Mouse (Mus musculus) T-cell, adult 2 months (primary cell): ENCODE measurements around the gene Tor3a.

Experiments
- DNase-seq: peaks from one replicate; pipeline ENCODE4 v3.0.0; 2022; ENCODE audit warnings: low spot score

Tor3a gene

GRCm38 (mm10) chr1:156674195-156675000 lies at the start of gene Tor3a:
Tor3a (minus strand) TSS chr1:156674356.
- peak; percentile 69 for DNase-seq

DNA sequence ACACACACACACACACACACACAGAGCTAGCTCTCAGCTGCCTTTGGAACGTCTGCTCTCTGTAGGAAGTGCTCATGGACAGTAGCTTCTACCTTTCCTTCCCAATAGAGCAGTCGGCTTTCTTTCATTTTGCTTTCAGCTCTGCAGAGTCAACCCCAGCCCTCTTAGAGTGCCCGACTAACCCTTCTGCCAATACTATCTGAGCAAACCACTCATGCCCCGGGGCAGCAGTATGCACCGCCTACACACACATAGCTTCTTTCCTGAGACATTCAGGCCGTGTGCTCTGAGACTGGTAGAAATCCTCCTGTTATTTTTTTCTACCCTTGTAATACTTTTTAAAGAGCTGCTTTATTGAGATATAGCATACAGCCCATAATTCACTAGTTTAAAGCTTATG lies 47.9 kb upstream of the Tor3a start:
- no peak for DNase-seq

GRCm38 (mm10) chr1:156720046-156720445 lies 45.9 kb upstream of the Tor3a start:
- DNase-seq, result no peak

DNA sequence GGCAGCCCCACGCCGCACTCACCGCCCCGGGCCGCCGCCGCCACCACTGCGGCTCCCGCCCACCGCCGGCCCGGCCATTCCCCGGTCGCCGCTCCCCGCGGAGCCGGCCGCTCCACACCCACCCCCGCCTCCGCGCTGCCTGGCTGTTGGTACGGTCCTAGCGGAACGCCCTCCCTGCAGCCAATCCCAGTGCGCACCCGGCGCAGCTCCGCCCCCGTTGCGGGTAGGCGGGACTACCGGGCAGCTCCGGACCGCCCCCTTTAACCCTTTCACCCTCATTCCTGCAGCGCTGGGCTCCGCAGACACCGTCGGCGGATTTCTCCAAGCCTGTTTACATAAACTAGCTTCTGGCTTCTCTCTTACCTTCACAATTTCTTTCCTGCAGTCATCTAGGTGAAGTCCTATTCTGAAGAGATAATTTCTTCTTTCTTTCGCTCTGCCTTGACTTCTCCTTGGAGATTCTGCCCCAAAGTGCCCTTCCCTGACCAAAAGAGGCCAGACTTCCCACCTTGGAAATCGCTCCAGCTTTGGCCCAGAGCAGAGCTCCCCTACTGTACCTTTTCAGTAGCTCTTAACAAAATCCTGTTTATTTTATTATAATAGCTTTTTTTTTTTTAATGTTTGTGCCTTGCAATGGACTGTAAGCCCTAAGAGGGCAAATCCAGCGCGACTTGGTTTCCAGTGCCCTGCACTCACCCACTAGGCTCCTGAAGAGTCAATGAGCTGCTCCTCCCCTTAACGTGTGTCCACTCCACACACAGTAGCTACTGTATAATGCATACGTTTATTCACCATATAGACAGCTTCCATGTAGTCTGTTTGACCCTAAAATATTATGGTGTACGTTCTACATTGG lies 45.0 kb upstream of the Tor3a start, which contains the start of gene Fam20b:
Gene Fam20b (minus strand): TSS at position 137 of the 856 bp plus-strand sequence.
- DNase-seq, result peak; percentile 92

DNA sequence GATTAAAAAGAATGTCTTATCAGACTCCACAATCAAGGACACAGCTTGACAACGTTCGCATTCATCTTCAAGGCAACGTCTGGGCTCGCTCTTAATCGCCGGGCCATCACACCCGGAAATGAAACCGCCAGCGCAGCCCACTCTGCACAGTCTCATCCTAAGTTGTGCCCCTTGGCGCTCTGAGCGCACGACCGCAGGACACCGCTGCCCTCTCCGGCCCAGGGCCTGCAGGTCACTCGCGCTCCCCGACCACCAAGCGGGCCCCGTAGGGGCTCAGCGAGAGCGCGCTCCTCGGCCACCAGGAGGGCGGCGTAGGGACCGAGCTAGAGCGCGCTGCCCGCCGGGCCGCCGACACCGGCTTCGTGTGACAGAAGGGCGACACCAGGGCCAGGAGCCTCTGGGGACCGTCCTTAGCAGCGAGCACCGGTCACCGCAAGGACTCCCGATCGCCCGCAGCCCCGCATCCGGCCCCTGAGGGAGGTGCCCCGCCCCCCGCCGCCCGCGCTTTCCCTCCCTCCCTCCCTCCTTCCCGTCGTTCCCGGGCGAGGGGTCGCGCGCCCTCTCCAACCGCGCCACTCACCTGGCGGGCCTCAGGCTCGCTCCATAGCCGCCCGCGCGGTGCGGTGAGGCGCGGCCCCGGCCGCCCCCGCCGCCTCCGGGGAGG lies 44.3 kb upstream of the Tor3a start:
- DNase-seq, result peak; percentile 44

GRCm38 (mm10) chr1:156717751-156718285 lies 43.7 kb upstream of the Tor3a start:
- DNase-seq, result no peak

- no peak for DNase-seq
Measured at GRCm38 (mm10) chr1:156716681-156717080, 42.5 kb upstream of the Tor3a start.

DNA sequence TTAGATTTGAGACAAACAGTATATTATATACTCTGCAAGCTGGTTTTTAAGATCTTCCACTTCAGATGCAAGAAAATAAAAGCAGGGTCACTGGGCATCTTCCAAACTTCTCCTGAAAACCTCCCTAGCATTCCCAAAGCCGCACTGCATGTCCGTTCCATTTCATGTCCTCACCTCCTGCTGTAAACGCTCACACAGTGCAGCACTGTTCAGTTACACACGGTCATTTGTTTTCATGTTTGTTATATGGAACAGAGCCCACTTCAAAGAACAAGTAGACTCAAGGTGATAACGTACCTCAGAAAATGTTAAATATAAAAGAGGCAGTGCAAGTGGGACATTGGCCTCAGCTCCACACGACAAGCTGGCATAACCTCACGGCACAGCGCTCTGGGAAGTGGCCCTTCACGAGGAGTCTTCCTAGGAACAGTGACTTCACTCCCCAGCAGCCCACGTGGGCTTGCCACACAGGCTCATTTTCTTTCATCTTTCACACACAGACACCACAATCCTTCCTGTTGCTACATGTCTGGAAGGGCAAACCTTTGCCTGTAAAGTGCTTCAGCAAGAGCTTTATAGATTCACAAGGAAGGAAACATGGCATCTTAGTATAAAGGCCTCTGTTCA lies 36.4 kb upstream of the Tor3a start:
- DNase-seq, result peak; percentile 42

- no peak for DNase-seq
Measured at GRCm38 (mm10) chr1:156708672-156709071, 34.5 kb upstream of the Tor3a start.

- DNase-seq, result no peak
Measured at GRCm38 (mm10) chr1:156705696-156706285, 31.6 kb upstream of the Tor3a start.

GRCm38 (mm10) chr1:156703444-156703843 lies 29.3 kb upstream of the Tor3a start:
- no peak for DNase-seq

DNA sequence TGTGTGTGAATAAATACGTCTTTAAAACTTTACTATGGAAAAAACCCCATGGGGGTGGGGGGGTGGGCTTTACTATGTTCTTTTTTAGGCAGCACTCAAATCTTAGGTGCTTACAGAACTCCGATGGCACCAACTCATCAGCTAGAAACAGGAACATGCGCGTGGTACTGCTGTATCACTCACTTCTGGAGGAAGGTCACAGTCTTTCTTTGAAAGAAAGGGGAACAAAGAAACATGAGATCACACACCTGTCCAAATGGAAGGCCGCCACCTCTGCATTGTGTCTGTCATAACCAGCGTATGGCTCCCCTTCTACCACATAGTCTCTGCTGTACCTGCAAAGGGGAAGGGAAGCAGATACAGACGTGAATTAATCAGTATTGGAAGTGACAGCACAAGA lies 28.0 kb upstream of the Tor3a start:
- DNase-seq, result no peak

GRCm38 (mm10) chr1:156686025-156686661 lies 12.0 kb upstream of the Tor3a start:
- DNase-seq, result no peak

- no peak for DNase-seq
Measured at GRCm38 (mm10) chr1:156679599-156679998, 5.4 kb upstream of the Tor3a start.

DNA sequence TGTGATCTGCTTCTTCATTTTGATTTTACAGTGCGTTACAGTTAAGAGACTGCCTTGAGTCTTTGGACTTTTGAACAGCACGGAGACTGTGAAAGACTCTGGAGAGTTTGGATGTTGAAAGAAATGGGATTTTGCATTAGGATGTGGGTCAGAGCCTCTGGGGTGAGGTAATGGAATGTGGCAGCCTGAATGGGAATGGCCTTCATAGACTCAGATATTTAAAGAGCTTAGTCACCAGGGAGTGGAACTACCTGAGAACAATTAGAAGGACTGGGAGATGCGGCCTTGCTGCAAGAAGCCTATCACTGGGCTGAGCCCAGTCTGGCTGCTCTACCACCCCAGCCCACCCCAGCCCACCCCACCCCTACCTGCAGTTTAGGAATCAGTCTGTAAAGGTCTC lies 3.1 kb upstream of the Tor3a start:
- DNase-seq, result no peak

DNA sequence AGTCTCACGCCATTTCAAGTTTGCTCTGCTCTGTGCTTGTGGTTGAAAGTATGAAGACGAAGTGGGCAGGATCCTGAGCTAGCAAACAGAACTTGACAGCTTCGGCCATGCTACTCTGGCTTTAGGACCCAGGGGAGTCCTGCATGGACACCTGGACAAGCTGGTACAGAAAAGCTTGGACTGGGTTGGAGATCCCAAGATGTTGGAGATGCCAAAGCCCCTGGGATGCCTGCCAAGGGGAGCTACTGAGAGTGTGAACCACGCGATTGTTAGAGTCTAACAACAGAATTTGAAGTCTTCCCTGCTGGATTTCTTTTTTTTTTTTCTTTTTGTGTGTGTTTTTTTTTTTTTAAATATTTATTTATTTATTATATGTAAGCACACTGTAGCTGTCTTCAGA lies 2.4 kb upstream of the Tor3a start:
- no peak for DNase-seq

- DNase-seq, result peak; percentile 46
Measured at GRCm38 (mm10) chr1:156676171-156676570, 2.0 kb upstream of the Tor3a start.

DNA sequence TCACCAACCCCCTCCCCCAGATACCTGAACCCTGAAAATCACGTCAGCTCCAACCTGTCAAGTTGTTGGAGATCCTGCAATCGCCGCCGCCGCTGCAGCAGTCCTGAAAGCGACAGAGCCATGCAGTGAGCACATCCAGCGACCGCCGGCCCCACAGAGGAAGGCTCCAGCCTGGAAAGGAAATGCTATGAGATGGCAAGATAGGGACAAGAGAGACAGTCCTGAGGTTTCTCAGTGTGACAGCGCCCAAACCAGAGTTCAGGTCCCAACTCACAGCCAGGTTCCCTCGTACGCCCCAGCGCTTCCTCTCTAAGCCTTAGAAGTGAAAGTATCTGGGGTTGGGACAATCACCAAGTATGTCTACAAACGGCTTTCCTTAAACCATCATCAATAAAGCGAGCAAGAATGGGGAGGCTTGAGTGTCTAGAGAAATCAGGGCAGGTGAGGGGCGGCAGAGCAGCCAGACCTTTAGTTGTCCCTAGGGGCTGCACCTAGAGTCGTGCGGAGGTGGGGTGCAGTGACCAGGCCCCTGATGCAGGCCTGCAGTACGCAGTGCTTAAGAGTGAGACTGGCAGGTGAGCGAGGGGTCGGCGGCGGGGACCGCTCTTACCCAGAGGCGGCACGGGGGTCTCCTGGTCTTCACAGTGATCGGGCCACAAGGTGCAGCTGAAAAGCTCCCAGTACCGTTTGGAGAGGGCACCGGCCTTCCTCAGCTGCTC lies 521 bp downstream of the Tor3a start:
- peak; percentile 41 for DNase-seq

GRCm38 (mm10) chr1:156672720-156673475 lies 1.3 kb downstream of the Tor3a start:
- DNase-seq, result peak; percentile 41
